Mouse (Mus musculus): ENCODE results near the gene Grin2b.
"Not testable (repeated sequence)": the region's sequence is repeated elsewhere in the genome, so short reads cannot be mapped to it uniquely, and the experiment has no call there.

DNA sequence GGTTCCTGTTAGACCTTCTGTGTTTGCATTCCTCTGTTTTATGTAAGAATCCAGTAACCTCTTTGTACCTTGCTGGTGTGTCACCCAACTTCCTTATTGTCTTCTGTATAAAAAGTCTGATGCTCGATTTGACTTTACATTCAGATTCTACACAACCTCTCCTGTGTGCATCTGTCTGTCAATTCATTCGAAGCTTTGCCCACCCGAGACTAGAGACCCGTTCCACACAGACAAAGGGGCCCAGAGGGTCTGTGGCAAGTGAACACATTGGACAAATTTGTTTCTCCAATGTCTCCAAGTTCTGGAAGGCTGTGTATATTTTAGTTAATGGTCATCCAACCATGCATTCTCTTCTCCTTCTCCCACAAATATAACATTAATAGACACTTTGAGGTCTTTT lies 491.9 kb downstream of the Grin2b start:
- TF ChIP-seq MAX (IDR thresholded peaks at IDR 0.05; ENCODE audit: low read depth); MYOG (IDR thresholded peaks at IDR 0.05; ENCODE audit: control insufficient read depth in 1 of 3, insufficient read depth in 1 of 3, insufficient read length in 2 of 3, low read depth in 2 of 3); POLR2A (IDR thresholded peaks at IDR 0.05; ENCODE audit: insufficient read length, low read depth); TCF12 (IDR thresholded peaks at IDR 0.05; ENCODE audit: insufficient read depth, poor library complexity, severe bottlenecking); E2F4 (IDR thresholded peaks at IDR 0.05; ENCODE audit: insufficient read depth); REST (IDR thresholded peaks at IDR 0.05; ENCODE audit: insufficient read depth, insufficient read length); USF1 (IDR thresholded peaks at IDR 0.05; ENCODE audit: low read depth); MYOD1 (IDR thresholded peaks at IDR 0.05; ENCODE audit: control insufficient read depth in 1 of 3, insufficient read length in 2 of 3, low read depth in 2 of 3); POLR2AphosphoS2 (IDR thresholded peaks at IDR 0.05; ENCODE audit: insufficient read length, low read depth): not testable (repeated sequence)
